8 mouse cellular contexts compared by ENCODE assay signal in genomic region chr15:11065528-11066171, GRCm38 (mm10). TPM values are rescaled to one million over a fixed set of nuclear protein-coding genes. Genes with fewer than 3 reads are reported as not detected.
DNase-seq lines count a peak whose midpoint lies in the region; ATAC-seq and TF ChIP-seq lines count a peak whose summit lies in the region.

No protein-coding gene starts in this region.

- no peak for ATAC-seq in lung, embryonic 15.5 days (ENCODE audit: borderline replicate concordance, extremely low read depth, low FRiP score, low TSS enrichment)
- no peak for ATAC-seq in heart, embryonic 15.5 days (replicated peaks; ENCODE audit: insufficient number of reproducible peaks, insufficient read depth, low FRiP score, low read depth)
- ATAC-seq in liver, embryonic 13.5 days (ENCODE audit: low read depth): no peak
- ATAC-seq in stomach, postnatal 0 days (ENCODE audit: low FRiP score, low TSS enrichment): no peak

- H3K9ac ChIP-seq in lung, embryonic 15.5 days: peak overlapping the region; percentile 44
- H3K9ac ChIP-seq in heart, embryonic 15.5 days: peak overlapping the region; percentile 54
- peak overlapping the region; percentile 29; the same call in 1 of the 2 replicates for H3K9ac ChIP-seq in liver, embryonic 13.5 days
- peak overlapping the region; percentile 55 for H3K9ac ChIP-seq in stomach, postnatal 0 days (ENCODE audit: low read length)

- no peak for TF ChIP-seq EP300 in stomach, postnatal 0 days (optimal IDR thresholded peaks at IDR 0.05)

- no peak for DNase-seq in lung, postnatal 4 days
- DNase-seq in liver, embryonic 13.5 days: no peak
- no peak for DNase-seq in stomach, postnatal 0 days (ENCODE audit: low spot score)
- DNase-seq in layer of hippocampus, adult 18-20 months (ENCODE audit: low spot score in 2 of 2): no peak
- DNase-seq in ovary, postnatal 36 days (ENCODE audit: low spot score): no peak
- no peak for DNase-seq in right cerebral cortex, postnatal 4 days

- 2% methylated on average over 9 of the region's 9 CpGs for WGBS in lung, embryonic 15.5 days
- 11% methylated on average over 9 of the region's 9 CpGs for WGBS in heart, embryonic 15.5 days
- 18% methylated on average over 9 of the region's 9 CpGs for WGBS in liver, embryonic 13.5 days (ENCODE audit: insufficient replicate concordance)
- WGBS in stomach, postnatal 0 days: 6% methylated on average over 9 of the region's 9 CpGs

- H3K4me1 ChIP-seq in lung, embryonic 15.5 days: peaks cover 29% of the 10 kb centered on the region
- H3K4me1 ChIP-seq in heart, embryonic 15.5 days (replicated peaks): peaks cover 9% of the 10 kb centered on the region
- peaks cover 5% of the 10 kb centered on the region; the same call in 1 of the 2 replicates for H3K4me1 ChIP-seq in liver, embryonic 13.5 days (replicated peaks)
- H3K4me1 ChIP-seq in stomach, postnatal 0 days (replicated peaks; ENCODE audit: control insufficient read depth, insufficient read depth): no peaks in the 10 kb centered on the region

- H3K9me3 ChIP-seq in lung, embryonic 15.5 days: no peaks in the 10 kb centered on the region
- no peaks in the 10 kb centered on the region for H3K9me3 ChIP-seq in heart, embryonic 15.5 days (replicated peaks)
- H3K9me3 ChIP-seq in liver, embryonic 13.5 days (replicated peaks): no peaks in the 10 kb centered on the region
- no peaks in the 10 kb centered on the region for H3K9me3 ChIP-seq in stomach, postnatal 0 days (ENCODE audit: control insufficient read depth, low read length)

- no peaks in the 10 kb centered on the region for H3K36me3 ChIP-seq in lung, embryonic 15.5 days
- no peaks in the 10 kb centered on the region for H3K36me3 ChIP-seq in heart, embryonic 15.5 days
- no peaks in the 10 kb centered on the region for H3K36me3 ChIP-seq in liver, embryonic 13.5 days
- no peaks in the 10 kb centered on the region for H3K36me3 ChIP-seq in stomach, postnatal 0 days (ENCODE audit: control insufficient read depth, insufficient read depth, low read length)

- TF ChIP-seq CTCF in stomach, postnatal 0 days (IDR thresholded peaks at IDR 0.05; ENCODE audit: low read depth): no peak

- no peaks in the 10 kb centered on the region for H3K27me3 ChIP-seq in lung, embryonic 15.5 days
- no peaks in the 10 kb centered on the region for H3K27me3 ChIP-seq in heart, embryonic 15.5 days
- no peaks in the 10 kb centered on the region for H3K27me3 ChIP-seq in liver, embryonic 13.5 days
- no peaks in the 10 kb centered on the region for H3K27me3 ChIP-seq in stomach, postnatal 0 days (ENCODE audit: control insufficient read depth, insufficient read depth, low read length)

- peak overlapping the region; percentile 93 for H3K27ac ChIP-seq in lung, embryonic 15.5 days
- peak overlapping the region; percentile 73 for H3K27ac ChIP-seq in heart, embryonic 15.5 days
- H3K27ac ChIP-seq in liver, embryonic 13.5 days: 0 out of 2 replicates have a peak overlapping the region, but pooled peaks have one; percentile 73
- peak overlapping the region; percentile 85; the same call in 1 of the 2 replicates for H3K27ac ChIP-seq in stomach, postnatal 0 days (replicated peaks)

- peak overlapping the region; percentile 43 for H3K4me3 ChIP-seq in lung, embryonic 15.5 days
- peak overlapping the region; percentile 54 for H3K4me3 ChIP-seq in heart, embryonic 15.5 days
- H3K4me3 ChIP-seq in liver, embryonic 13.5 days (replicated peaks): peak overlapping the region; percentile 32
- H3K4me3 ChIP-seq in stomach, postnatal 0 days (ENCODE audit: low read depth, low read length): peak overlapping the region; percentile 40

- H3K4me2 ChIP-seq in lung, embryonic 15.5 days: peak overlapping the region; percentile 72
- peak overlapping the region; percentile 67 for H3K4me2 ChIP-seq in heart, embryonic 15.5 days
- peak overlapping the region; percentile 55 for H3K4me2 ChIP-seq in liver, embryonic 13.5 days
- H3K4me2 ChIP-seq in stomach, postnatal 0 days (replicated peaks; ENCODE audit: low read depth): peak overlapping the region; percentile 68

RNA-seq across cellular contexts. Expression of gene Adamts12, which starts 1.1 kb away (rescaled TPM):
- 3.6 and 4.1 TPM in 2 replicates for polyA plus RNA-seq in lung, embryonic 15.5 days (2015; fragmentation: Nextera tagmentation; extraction: Ambion mirVana)
- polyA plus RNA-seq in heart, embryonic 15.5 days (2015; fragmentation: Nextera tagmentation; extraction: Ambion mirVana): 1.7 and 2.0 TPM in 2 replicates
- polyA plus RNA-seq in liver, embryonic 13.5 days (2015; fragmentation: Nextera tagmentation; extraction: Ambion mirVana): 0.20 and 0.34 TPM in 2 replicates
- polyA plus RNA-seq in stomach, postnatal 0 days (2015; fragmentation: Nextera tagmentation; extraction: Ambion mirVana): 0.62 and 1.0 TPM in 2 replicates
- under 1 TPM; 0.30 to 0.43 TPM for total RNA-seq in layer of hippocampus, adult 18-20 months (2021)

RNA-seq across cellular contexts. Expression of gene Rxfp3, which starts 27.9 kb away (rescaled TPM):
- 0.04 and 0.05 TPM in 2 replicates for polyA plus RNA-seq in lung, embryonic 15.5 days (2015; fragmentation: Nextera tagmentation; extraction: Ambion mirVana)
- 0.04 TPM in 1 of 2 replicates, not detected in the other for polyA plus RNA-seq in heart, embryonic 15.5 days (2015; fragmentation: Nextera tagmentation; extraction: Ambion mirVana)
- polyA plus RNA-seq in liver, embryonic 13.5 days (2015; fragmentation: Nextera tagmentation; extraction: Ambion mirVana): 0.09 TPM in 1 of 2 replicates, not detected in the other
- polyA plus RNA-seq in stomach, postnatal 0 days (2015; fragmentation: Nextera tagmentation; extraction: Ambion mirVana): 0.02 and 0.04 TPM in 2 replicates
- total RNA-seq in layer of hippocampus, adult 18-20 months (2021): 1 to 10 TPM; 5.5 to 5.9 TPM
